Mouse (Mus musculus) brain, embryonic 18.5 days (tissue): ENCODE results near the gene Unc5a.

Source experiments
- DNase-seq: peaks from one replicate; pipeline ENCODE4 v3.0.0-alpha.2; 2012; ENCODE audit warnings: low read depth, low spot score

Gene Unc5a

DNA sequence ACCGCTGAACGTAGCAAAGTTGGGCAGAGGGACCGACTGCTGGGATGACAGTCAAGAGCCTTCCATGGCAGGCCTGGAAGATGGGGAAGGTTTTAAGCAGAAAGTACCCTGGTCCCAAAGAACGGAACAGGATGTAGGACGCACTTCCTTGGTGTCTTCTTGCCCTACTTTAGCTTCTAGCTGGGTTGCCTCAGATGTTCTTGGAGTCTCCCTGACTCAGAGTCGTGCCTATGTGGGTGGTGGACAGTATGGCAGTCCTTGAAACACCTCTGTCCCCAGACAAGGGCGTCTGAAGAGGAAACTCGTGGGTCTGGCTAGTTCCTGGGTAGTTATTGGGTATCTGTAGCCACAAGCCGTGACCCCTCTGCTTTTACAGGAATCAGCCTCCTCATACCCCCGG, 52.9 kb downstream of the Unc5a start:
- DNase-seq, result no peak

DNA sequence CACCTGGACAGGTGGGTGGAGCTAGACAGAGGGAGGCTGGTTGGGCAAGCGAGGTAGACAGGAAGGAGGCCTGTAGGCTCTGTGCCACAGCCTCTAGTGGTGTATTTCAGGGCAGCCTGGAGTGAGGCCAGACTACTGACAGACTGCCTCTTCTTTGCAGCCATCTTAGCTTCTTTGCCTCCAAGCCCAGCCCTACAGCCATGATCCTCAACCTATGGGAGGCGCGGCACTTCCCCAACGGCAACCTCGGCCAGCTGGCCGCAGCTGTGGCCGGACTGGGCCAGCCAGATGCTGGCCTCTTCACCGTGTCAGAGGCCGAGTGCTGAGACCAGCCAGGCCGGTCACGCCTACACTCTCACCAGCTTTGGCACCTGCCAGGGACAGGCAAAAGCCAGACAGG, 55.4 kb downstream of the Unc5a start:
- DNase-seq, result no peak

DNA sequence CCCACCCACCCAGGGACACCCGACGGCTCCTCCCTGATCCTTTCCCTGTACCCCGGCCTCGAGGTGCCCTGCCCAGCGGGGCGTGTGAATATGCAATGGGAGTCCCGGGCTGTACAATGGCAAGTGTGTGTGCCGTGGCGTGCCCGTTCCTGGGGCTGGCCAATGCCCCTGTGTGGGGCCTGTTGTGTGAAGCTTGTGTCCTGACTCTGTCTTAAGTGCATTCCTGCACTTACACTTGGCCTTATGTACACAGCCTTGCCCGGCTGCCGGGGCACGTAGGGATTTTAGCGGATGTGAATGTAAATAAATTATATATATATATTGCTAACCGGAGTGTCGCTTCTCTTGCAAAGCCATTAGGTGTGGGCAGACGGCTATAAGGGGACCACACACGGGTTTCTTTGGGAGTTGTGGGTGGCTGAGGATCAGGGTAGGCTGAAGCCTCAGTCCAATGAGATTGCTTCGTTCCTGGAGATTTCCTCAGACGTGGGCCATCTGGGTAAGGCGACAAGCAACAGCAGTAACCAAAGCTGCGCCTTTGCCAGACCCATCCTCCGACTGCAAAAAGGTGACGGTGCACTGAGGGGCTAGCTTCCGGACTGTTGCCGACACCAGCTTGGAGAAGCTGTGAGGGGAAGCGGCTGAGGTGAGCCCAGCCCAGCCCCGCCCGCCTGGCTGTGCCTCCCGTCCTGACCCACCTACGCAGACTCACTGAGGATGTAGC, 56.6 kb downstream of the Unc5a start:
- DNase-seq, result no peak

DNA sequence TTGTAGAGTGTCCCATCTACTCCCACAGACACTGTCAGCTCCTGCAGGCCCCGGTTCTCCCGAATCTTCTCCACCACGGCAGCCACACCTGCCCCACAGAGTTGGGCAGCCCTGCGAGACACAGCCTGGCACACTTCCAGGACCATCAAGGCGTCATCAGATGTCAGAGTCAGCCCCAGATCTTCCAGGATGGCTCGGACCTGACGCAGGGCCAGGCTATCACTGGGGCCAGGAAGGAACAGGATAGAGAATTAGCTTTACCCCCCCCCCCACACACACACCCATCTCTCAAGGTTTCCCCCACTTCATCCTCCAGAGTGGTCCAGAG, 57.2 kb downstream of the Unc5a start:
- DNase-seq, result no peak

DNA sequence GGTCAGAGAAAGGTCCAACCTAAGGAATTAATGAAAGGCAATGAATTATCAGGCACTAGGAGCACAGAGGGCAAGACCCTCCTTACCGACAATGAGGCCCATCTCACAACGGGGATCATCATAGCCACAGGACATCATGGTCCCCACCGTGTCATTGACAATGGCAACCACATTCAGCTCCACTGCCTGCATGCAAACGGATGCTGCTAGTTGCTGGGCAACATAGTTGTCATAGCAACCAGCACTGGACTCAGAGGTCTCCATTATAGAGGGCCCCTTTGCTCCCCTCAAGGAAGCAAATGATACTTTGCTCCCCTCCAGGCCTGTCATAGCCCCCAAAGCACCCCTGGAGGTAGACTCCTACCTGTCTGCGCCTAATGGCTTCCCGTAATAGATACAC, 59.4 kb downstream of the Unc5a start:
- peak; percentile 51 for DNase-seq

DNA sequence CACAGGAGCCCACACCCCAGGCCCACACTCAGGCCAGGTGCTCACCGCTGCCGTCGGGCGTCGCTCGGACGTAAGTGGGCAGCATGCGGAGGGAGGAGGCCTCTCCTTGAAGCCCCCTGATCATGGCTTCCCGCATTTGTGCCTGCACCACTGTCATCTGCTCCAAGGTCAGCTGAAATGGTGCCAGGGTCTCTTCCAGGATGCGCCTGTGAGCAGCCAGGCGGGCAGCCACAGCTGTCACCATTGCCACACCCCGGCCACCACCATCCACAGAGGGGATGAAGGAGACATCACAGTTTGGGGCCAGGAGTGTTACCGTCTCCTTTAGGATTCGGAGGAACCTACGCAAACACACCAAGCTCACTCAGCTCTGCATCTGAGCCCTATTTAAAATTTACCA, 61.9 kb downstream of the Unc5a start:
- no peak for DNase-seq

DNA sequence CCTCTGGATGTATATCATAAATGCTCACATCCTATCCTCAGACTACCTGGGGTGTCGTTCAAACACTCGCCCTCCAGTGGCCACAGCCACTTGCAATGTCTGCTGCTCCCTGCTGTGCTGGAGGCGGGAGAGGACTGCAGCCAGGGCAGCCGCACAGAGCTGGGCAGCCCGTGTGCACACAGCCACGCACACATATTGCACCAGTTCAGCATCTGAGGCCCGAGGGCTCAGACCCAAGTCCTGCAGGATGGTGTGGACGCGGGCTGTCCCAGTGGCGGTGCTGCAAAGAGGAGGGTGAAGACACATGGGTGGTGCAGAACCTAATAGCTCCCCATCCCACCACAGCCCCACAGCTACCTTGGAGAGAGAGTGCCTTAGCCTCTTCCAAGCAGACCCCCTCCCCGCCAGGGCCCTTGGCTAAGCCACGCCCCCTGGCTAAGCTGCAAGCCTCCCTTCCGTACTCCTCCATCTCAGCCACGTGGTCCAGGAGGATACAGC, 62.8 kb downstream of the Unc5a start:
- DNase-seq, result no peak

DNA sequence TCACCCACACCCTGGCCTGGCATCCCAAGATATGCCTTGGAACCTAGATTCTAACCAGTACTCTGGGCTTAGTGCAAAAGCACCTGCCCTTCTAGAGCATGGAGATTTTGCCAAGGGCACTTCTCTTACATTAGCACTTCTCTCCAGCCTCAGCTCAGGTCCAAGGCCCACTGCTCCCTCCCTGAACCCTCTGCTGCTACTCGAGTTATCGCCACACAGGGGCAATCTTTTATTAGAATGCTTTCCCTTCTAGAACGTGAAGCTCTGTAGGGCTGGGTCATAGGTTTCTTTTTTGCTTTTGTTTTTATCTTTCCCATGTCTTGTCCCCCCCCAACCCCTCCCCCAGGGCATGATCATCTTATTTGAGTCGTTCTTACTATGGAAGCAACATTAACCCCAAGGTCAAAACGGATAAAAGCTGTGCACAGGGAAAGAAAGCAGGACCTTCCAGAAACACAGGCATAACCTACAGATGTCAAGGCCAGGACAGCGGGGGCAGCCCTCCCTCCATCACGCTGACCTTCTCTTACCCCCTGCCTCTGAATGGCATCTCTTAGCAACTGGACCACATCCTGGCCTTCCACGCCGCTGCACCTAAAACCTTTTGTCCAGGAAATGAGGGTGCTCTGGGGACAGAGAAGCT, 64.6 kb downstream of the Unc5a start:
- no peak for DNase-seq

DNA sequence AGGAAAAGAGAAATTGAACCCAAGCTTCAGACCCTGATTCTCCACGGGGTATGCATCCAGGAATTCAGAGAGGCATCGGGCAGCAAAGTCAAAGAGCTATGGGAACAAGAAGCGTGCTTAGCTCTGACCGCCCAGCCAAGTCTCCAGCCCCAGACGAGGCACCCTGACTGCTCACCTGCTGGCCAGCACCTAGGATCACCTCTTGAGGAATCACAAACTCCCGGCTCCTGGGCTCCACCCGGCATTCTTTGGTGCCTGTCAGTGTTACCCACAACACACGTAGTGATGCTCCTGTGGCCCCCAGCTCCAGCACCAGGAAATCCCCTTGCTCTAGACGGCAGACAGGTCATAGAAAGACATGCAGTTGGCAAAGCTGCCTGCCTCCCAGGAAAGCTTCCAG, 65.2 kb downstream of the Unc5a start:
- no peak for DNase-seq

DNA sequence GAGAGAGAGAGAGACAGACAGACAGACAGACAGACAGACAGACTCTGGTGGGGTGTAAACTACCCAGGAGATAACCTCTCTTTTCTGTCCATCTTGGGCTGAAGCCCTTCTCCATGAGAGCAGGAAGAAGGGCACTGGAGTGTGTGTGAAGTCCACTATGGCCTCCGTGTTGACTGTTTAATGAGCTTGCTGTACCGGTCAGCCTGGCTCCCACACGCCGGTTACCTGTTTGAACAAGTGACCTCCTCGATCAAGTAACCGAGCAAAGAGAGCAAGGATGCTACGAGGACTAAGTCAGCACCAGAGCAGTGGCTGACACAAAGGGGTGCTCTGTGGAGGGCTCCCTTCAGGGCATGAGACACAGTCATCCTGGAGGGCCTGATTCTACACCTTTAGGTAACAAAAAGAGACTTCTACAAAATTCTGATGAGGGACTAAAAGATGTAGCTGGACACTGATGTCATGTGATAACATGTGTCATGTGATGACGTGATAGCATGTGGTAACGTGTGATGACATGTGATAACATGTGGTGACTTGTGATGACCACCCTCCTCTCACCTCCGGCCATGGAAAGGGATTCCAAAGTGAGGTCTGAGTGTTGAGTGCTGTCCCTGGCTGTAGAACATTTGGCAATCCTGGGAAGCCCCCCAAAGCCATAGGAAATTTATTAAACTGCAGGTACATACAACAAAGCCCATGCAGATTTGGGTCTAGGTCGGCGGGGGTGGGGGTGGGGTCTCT, 68.1 kb downstream of the Unc5a start:
- DNase-seq, result no peak

DNA sequence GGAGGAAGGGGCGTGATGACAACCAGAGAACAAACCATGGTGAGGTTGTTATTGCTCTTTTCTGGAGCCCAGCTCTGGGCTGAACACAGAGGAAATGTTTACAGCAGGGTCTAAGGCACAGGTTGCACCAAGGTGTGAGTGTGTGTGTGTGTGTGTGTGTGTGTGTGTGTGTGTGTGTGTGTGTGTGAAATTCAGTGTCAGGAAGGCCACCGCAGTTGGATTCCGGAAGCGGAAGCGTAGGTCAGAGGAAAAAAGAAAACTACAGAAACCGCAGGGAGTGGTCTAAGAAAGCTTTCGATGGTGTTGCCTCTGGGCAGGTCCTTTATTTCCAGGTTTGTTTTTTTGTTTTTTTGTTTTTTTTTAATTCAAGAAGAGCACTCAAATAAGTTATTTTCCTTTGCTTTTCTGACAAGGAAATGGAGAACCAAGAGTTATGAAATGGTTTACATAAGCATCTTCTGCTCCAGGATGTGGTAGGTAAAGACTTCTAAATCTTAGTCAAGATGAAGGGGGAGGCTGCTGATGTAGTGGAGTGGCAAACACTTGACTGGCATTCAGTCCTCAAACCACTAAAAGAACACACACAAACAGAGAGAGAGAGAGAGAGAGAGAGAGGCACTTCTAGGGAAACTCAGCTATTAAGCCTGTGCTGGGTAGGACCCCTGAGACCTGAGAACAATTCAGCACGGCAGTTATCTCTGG, 68.8 kb downstream of the Unc5a start:
- no peak for DNase-seq

DNA sequence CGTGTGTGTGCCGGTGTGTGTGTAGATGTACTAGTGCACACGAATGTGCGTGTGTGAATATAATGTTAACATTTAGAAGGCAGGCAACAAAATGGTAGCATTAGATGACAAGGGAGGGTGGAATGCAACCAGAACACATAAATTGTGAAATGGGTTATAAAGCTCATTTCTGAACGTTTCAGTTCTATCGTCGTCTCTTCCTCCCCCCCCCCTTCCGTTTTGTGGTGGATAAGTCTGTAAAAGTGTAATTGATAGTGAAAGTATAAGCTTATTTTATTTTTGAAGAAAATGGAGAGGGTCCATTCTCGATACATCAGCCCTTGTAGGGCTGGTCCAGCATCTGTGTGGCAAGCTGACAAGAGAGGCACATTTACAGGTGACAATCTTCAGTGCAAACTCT, 69.5 kb downstream of the Unc5a start:
- DNase-seq, result no peak

DNA sequence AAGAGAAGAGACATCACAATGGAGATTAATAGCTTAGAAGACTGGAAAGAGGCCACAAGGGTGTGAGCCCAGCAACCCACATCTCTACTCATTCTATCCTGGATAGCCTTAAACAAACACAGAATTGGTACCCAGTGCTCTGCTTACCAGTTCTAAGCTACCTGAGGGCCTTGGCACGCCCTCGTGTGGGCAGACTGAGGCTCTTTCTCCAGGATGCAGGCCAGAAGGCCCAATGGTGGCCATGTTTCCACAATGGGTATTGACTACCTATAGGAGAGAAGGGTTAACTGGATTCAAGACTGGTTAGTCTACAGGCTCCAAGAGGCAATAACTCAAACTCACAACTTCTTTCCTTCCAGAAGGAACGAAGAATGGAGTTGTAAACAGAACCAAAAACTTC, 70.0 kb downstream of the Unc5a start:
- no peak for DNase-seq

DNA sequence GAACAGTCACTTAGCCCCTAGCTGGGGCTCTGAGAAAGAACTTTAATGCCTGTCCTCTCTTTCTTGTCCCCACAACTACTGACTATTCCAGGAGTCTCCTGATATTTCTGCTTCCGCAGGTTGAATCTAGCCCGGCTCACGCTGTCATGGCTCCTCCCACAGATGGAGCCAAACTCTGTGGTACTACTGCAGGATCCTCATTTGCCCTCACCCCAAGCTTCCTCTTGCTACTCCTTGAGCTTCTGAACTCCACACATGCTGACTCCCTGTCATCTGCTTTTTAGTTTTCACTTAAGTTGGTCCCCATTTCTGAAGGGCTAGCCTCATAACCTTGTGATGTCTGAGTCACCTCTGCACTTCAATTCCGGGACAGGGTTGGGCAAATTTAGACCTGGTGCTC, 70.8 kb downstream of the Unc5a start:
- no peak for DNase-seq

DNA sequence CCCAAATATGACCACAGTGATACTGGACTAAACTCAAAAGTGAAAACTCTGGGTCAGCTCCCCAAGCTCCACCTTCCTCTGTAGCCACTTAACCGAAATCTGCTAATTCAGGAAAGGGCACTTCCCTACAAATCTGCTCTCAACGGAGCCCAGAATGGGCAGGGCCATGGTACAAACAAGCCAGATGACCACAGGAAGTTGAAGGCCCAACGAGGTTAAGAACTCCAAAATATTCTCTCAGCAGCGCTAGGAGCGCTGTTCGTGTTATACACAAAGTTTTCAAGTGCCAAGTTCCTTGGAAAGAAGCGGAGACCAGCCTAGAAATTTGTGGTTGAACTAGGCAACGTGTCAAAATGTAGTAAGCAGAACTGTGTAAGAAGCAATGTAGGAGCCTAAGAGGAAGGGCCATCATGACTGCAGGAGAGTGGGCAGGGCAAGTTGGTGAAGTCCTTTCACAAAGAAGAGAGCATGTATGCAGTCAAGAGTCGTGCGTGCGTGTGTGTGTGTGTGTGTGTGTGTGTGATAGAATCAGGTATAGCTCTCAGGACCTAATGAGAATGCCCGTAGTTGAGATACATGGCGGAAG, 72.1 kb downstream of the Unc5a start, which contains the start of gene Hk3:
Hk3 (minus strand) TSS at position 192 of the 586 bp plus-strand sequence.
- DNase-seq, result no peak

DNA sequence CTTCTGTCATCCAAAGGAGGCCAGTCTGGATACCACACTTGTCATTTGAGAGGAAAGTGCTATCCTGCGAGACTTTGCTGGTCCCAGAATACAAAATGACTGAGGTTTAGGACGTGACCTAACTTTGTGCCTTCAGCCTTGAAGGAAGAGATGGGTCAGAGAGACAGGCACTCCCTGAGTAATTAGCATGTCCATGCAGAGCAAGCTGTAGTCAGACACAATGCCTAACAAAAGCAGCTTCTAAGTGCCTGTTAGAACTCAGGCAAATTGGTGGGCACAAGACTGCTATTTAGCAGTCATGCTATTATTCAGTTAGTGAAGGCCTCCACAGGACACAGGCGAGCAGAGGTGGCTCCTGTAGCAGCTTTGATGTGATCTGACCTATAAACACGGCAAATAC, 73.0 kb downstream of the Unc5a start:
- no peak for DNase-seq

DNA sequence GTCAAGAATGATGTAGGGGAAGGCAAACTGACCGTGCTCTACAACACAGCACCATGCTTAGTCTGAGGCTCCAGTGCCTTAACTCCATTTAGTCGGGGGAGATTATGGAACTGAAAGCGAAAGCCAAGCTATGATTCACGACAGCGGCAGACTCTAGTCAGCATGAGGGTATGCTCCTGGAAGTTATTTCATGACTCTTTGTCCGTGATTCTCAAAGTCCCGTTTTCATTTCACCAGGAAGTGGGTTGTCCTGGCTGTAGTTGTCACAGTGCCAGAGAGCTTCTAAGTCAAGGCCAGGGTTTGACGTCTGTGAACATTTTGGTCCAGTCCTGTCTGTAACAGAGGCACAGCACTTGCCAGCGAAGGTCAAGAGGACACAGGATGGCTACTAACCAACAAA, 73.5 kb downstream of the Unc5a start:
- DNase-seq, result no peak

DNA sequence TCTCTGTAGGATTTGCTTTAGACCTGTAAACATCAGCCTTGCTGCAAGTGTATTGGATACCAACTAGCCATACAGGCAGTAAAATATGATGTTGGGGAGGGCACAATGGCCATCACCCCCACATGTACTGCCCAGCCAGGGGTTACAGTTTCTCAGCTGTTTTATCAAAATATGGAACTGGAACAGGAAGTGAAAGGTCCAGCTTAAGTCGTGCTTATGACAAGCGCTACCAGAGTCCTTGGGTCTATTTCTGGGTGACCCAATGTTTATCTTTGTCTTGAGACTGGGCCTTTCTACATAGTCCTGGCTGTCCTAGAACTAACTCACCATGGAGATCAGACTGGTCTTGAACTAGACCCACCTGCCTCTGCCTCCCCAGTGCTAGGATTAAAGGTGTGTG, 75.0 kb downstream of the Unc5a start:
- DNase-seq, result no peak

DNA sequence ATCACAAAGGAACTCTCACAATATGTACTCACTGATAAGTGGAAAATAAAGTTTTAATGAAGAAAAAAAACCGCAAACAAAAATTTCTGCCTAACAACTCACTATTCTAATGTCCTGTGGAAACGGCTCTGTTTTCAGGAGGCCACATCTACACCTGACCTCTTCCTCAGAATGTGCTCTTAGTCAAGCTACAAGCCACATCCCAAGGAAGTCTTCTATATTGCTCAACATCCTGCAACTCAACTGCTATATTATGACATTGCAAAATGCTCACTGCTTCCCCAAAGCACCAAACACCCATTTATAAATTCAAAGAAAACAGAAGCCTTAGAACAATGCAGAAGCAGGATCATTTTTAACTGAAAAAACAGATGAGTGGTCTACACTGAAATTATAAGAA, 90.8 kb downstream of the Unc5a start:
- DNase-seq, result no peak

DNA sequence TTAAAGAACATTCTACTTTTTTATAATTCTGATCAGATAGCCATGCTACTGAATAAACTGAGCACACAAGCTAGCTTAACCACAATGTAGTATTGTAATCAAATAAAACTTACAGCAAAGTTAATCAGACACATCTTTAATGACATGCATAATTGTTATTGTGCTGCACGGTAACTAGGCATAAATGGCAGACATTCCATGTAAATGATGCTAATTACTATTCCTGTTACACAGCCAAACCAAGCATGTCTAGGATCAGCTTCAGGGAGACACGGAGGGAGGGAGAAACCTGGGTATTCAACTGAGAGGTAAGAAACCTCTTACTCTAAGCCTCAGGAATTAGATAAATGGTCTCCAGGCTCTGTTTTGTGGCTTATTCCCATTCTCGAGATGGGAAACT, 98.5 kb downstream of the Unc5a start:
- DNase-seq, result no peak
